ENCODE assay signal across 11 mouse cellular contexts in the genomic region with DNA sequence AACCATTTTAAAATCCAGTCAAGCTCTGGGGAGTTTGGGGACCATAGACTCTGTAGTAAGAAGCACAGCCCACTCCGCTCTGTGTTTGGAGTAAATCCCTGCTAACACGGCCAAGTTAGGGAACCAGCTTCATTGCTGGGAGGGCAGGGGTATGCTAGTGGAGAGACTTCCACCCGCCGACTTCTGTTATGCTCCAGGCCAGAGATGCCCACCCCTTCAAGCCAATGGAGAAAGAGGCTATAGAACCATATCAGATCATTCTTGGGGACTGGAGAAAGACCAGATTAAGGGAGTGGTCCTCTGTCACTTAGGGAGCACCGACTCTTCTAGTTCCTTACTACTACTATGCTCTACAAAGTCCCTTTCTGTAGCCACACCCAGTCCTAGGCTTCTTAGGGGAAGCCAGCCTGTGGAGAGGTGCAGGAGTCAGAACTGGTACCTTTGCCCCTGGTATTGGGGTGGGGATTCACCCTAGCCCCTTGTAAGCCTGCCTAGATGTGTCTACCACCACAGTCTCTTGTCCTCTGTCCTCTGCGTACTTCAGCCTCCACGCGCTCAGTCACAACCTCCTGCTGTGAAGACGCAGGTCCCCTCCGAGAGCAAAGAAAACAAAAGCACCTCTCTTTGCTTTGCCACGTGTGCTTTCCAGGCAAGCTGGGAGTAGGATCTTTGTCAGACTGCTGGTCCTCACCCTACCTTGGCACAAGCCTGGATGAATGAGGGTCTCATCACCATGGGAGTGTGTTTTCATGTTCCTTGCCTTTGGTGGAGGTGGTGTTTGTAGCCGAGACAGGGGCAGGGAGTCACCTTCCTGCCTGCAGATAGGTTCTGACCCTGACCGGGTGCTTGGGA. TPM values are rescaled to one million over a fixed set of nuclear protein-coding genes. Genes with fewer than 3 reads are reported as not detected.
DNase-seq lines count a peak whose midpoint lies in the region; ATAC-seq and TF ChIP-seq lines count a peak whose summit lies in the region.
"Had no signal": no experiment of that assay in that cellular context is flagged by ENCODE, and none has a peak within 500 bp of the region (broad histone marks: within the 10 kb centered on the region; RNA-seq: fewer than 3 reads in every experiment).

No protein-coding gene starts in this region.

- no peaks in the 10 kb centered on the region for H3K9me3 ChIP-seq in heart, postnatal 0 days (replicated peaks; ENCODE audit: control insufficient read depth, low read length)
- H3K9me3 ChIP-seq in midbrain, embryonic 14.5 days (ENCODE audit: control insufficient read depth, low read length), result no peaks in the 10 kb centered on the region
- H3K9me3 ChIP-seq in midbrain, embryonic 15.5 days, result no peaks in the 10 kb centered on the region
- H3K9me3 ChIP-seq in forebrain, embryonic 14.5 days (replicated peaks; ENCODE audit: control insufficient read depth, low read length), result no peaks in the 10 kb centered on the region
- H3K9me3 ChIP-seq in stomach, embryonic 16.5 days (replicated peaks; ENCODE audit: control insufficient read depth, low read length), result no peaks in the 10 kb centered on the region
- H3K9me3 ChIP-seq: liver, embryonic 15.5 days; midbrain, embryonic 12.5 days had no signal

- H3K36me3 ChIP-seq in heart, postnatal 0 days (replicated peaks; ENCODE audit: control insufficient read depth, insufficient read depth, low read length), result no peaks in the 10 kb centered on the region
- H3K36me3 ChIP-seq in midbrain, embryonic 14.5 days (ENCODE audit: control insufficient read depth, insufficient read depth, low read length), result no peaks in the 10 kb centered on the region
- H3K36me3 ChIP-seq in midbrain, embryonic 15.5 days (replicated peaks), result no peaks in the 10 kb centered on the region
- no peaks in the 10 kb centered on the region for H3K36me3 ChIP-seq in forebrain, embryonic 14.5 days (ENCODE audit: control insufficient read depth, insufficient read depth, low read length)
- no peaks in the 10 kb centered on the region for H3K36me3 ChIP-seq in stomach, embryonic 16.5 days (ENCODE audit: control insufficient read depth, insufficient read depth, low read length)
- H3K36me3 ChIP-seq: liver, embryonic 15.5 days; midbrain, embryonic 12.5 days had no signal

- no peak overlapping the region for H3K27ac ChIP-seq in heart, postnatal 0 days (ENCODE audit: low read depth)
- H3K27ac ChIP-seq in midbrain, embryonic 14.5 days (replicated peaks; ENCODE audit: low read depth, low read length), result no peak overlapping the region
- no peak overlapping the region for H3K27ac ChIP-seq in midbrain, embryonic 15.5 days
- no peak overlapping the region for H3K27ac ChIP-seq in forebrain, embryonic 14.5 days (ENCODE audit: low read depth, low read length)
- H3K27ac ChIP-seq in stomach, embryonic 16.5 days (ENCODE audit: low read length), result no peak overlapping the region
- H3K27ac ChIP-seq: liver, embryonic 15.5 days; midbrain, embryonic 12.5 days had no signal

- peak overlapping the region; percentile 75; the same call in 1 of the 2 replicates for H3K4me2 ChIP-seq in heart, postnatal 0 days (ENCODE audit: low read depth, low read length)
- H3K4me2 ChIP-seq in midbrain, embryonic 14.5 days (ENCODE audit: low read length), result no peak overlapping the region
- no peak overlapping the region for H3K4me2 ChIP-seq in midbrain, embryonic 15.5 days
- H3K4me2 ChIP-seq in forebrain, embryonic 14.5 days (ENCODE audit: low read length), result peak overlapping the region; percentile 83
- peak overlapping the region; percentile 88; the same call in 1 of the 2 replicates for H3K4me2 ChIP-seq in stomach, embryonic 16.5 days (ENCODE audit: low read depth, low read length)
- H3K4me2 ChIP-seq: liver, embryonic 15.5 days; midbrain, embryonic 12.5 days had no signal

- no peak overlapping the region for H3K9ac ChIP-seq in heart, postnatal 0 days (replicated peaks; ENCODE audit: low read depth, low read length)
- H3K9ac ChIP-seq in midbrain, embryonic 14.5 days (replicated peaks; ENCODE audit: low read length), result no peak overlapping the region
- no peak overlapping the region for H3K9ac ChIP-seq in midbrain, embryonic 15.5 days
- H3K9ac ChIP-seq in forebrain, embryonic 14.5 days (ENCODE audit: low read length), result peak overlapping the region; percentile 94; the same call in 1 of the 2 replicates
- H3K9ac ChIP-seq in stomach, embryonic 16.5 days (ENCODE audit: low read length), result peak overlapping the region; percentile 47
- H3K9ac ChIP-seq: liver, embryonic 15.5 days; midbrain, embryonic 12.5 days had no signal

- H3K4me1 ChIP-seq in heart, postnatal 0 days (ENCODE audit: control insufficient read depth, insufficient read depth), result no peaks in the 10 kb centered on the region
- H3K4me1 ChIP-seq in midbrain, embryonic 14.5 days (ENCODE audit: control insufficient read depth, insufficient read depth, low read length), result peaks cover 3% of the 10 kb centered on the region
- peaks cover 38% of the 10 kb centered on the region for H3K4me1 ChIP-seq in midbrain, embryonic 15.5 days
- H3K4me1 ChIP-seq in forebrain, embryonic 14.5 days (ENCODE audit: control insufficient read depth, insufficient read depth, low read length), result peaks cover 14% of the 10 kb centered on the region
- H3K4me1 ChIP-seq in stomach, embryonic 16.5 days (ENCODE audit: control insufficient read depth, insufficient read depth, low read length), result peaks cover 5% of the 10 kb centered on the region; the same call in 1 of the 2 replicates

- TF ChIP-seq CTCF in heart, postnatal 0 days (IDR thresholded peaks at IDR 0.05; ENCODE audit: low read depth), result no peak

- no peak for TF ChIP-seq EP300 in heart, postnatal 0 days (IDR thresholded peaks at IDR 0.05; ENCODE audit: low read depth)

- ATAC-seq in heart, postnatal 0 days (ENCODE audit: insufficient read depth, low read depth), result no peak
- ATAC-seq in midbrain, embryonic 14.5 days (ENCODE audit: low FRiP score, low TSS enrichment), result no peak
- no peak for ATAC-seq in midbrain, embryonic 15.5 days (replicated peaks)
- no peak for ATAC-seq in forebrain, embryonic 14.5 days
- no peak for ATAC-seq in stomach, embryonic 16.5 days (ENCODE audit: insufficient read depth, low FRiP score)

- peaks cover 62% of the 10 kb centered on the region for H3K27me3 ChIP-seq in heart, postnatal 0 days (ENCODE audit: control insufficient read depth, insufficient read depth, low read length)
- peaks cover 81% of the 10 kb centered on the region for H3K27me3 ChIP-seq in midbrain, embryonic 14.5 days (ENCODE audit: control insufficient read depth, insufficient read depth, low read length)
- peaks cover 74% of the 10 kb centered on the region for H3K27me3 ChIP-seq in midbrain, embryonic 15.5 days (replicated peaks)
- H3K27me3 ChIP-seq in forebrain, embryonic 14.5 days (replicated peaks; ENCODE audit: control insufficient read depth, insufficient read depth, low read length), result peaks cover 48% of the 10 kb centered on the region
- peaks cover 73% of the 10 kb centered on the region for H3K27me3 ChIP-seq in stomach, embryonic 16.5 days (ENCODE audit: control insufficient read depth, insufficient read depth, low read length)
- H3K27me3 ChIP-seq: CH12.LX had no signal

- H3K4me3 ChIP-seq in heart, postnatal 0 days (ENCODE audit: low read depth, low read length), result no peak overlapping the region
- no peak overlapping the region for H3K4me3 ChIP-seq in midbrain, embryonic 14.5 days (replicated peaks; ENCODE audit: low read depth, low read length)
- H3K4me3 ChIP-seq in midbrain, embryonic 15.5 days, result no peak overlapping the region
- H3K4me3 ChIP-seq in forebrain, embryonic 14.5 days (ENCODE audit: low read depth, low read length), result peak overlapping the region; percentile 66
- no peak overlapping the region for H3K4me3 ChIP-seq in stomach, embryonic 16.5 days (replicated peaks; ENCODE audit: low read length)
- H3K4me3 ChIP-seq: liver, embryonic 15.5 days; midbrain, embryonic 12.5 days had no signal

- no peak for DNase-seq in heart, postnatal 0 days (ENCODE audit: low spot score)
- DNase-seq in heart, adult 9 months (ENCODE audit: low spot score in 2 of 2), result no peak
- peak; percentile 30 for DNase-seq in midbrain, embryonic 14.5 days
- DNase-seq in forebrain, embryonic 14.5 days (ENCODE audit: low spot score), result no peak
- no peak for DNase-seq in natural killer cell, adult 2 months (ENCODE audit: low spot score in 2 of 2)
- no peak for DNase-seq in adrenal gland, postnatal 25 days

- WGBS in heart, postnatal 0 days, result 41% methylated on average over 13 of the region's 13 CpGs
- WGBS in midbrain, embryonic 14.5 days, result 6% methylated on average over 13 of the region's 13 CpGs
- WGBS in midbrain, embryonic 15.5 days, result 14% methylated on average over 13 of the region's 13 CpGs
- WGBS in forebrain, embryonic 14.5 days, result 24% methylated on average over 13 of the region's 13 CpGs
- 16% methylated on average over 13 of the region's 13 CpGs for WGBS in stomach, embryonic 16.5 days

RNA-seq across cellular contexts. Expression of a gene that starts 3.1 kb away (rescaled TPM):
- 9.3 and 9.8 TPM in 2 replicates for total RNA-seq in heart, postnatal 0 days (2014; rRNA removed; ENCODE audit: low replicate concordance)
- polyA plus RNA-seq in heart, postnatal 0 days (2015; fragmentation: Nextera tagmentation; extraction: Ambion mirVana), result 10.7 and 14.7 TPM in 2 replicates
- polyA plus RNA-seq in midbrain, embryonic 14.5 days (2014; fragmentation: Nextera tagmentation; extraction: Ambion mirVana), result 5.2 and 10.1 TPM in 2 replicates
- 11.2 and 11.5 TPM in 2 replicates for polyA plus RNA-seq in midbrain, embryonic 15.5 days (2015; fragmentation: Nextera tagmentation; extraction: Ambion mirVana)
- polyA plus RNA-seq in forebrain, embryonic 14.5 days (2014; fragmentation: Nextera tagmentation; extraction: Ambion mirVana), result 20.6 and 25.0 TPM in 2 replicates
- 23.2 and 23.5 TPM in 2 replicates for polyA plus RNA-seq in stomach, embryonic 16.5 days (2015; fragmentation: Nextera tagmentation; extraction: Ambion mirVana)
- total RNA-seq in adrenal gland, postnatal 25 days (2021), result 3.9 and 6.5 TPM in 2 replicates
- total RNA-seq: CH12.LX had no signal

RNA-seq across cellular contexts. Expression of a gene that starts 27.9 kb away (rescaled TPM):
- not detected in 2 replicates for total RNA-seq in heart, postnatal 0 days (2014; rRNA removed; ENCODE audit: low replicate concordance)
- not detected in 2 replicates for polyA plus RNA-seq in heart, postnatal 0 days (2015; fragmentation: Nextera tagmentation; extraction: Ambion mirVana)
- polyA plus RNA-seq in midbrain, embryonic 14.5 days (2014; fragmentation: Nextera tagmentation; extraction: Ambion mirVana), result not detected in 2 replicates
- not detected in 2 replicates for polyA plus RNA-seq in midbrain, embryonic 15.5 days (2015; fragmentation: Nextera tagmentation; extraction: Ambion mirVana)
- polyA plus RNA-seq in forebrain, embryonic 14.5 days (2014; fragmentation: Nextera tagmentation; extraction: Ambion mirVana), result not detected in 2 replicates
- not detected in 2 replicates for polyA plus RNA-seq in stomach, embryonic 16.5 days (2015; fragmentation: Nextera tagmentation; extraction: Ambion mirVana)
- not detected in 2 replicates for total RNA-seq in adrenal gland, postnatal 25 days (2021)
- total RNA-seq: CH12.LX had no signal
- polyA plus RNA-seq: liver, embryonic 15.5 days; midbrain, embryonic 12.5 days had no signal

Comparison
In these comparisons a context has a peak if more than half of its experiments do, and no peak if none do; other contexts are left out.
1. H3K4me2 ChIP-seq: peak in heart, postnatal 0 days (single experiment), forebrain, embryonic 14.5 days (single experiment) and stomach, embryonic 16.5 days (single experiment); none in midbrain, embryonic 14.5 days (single experiment) and midbrain, embryonic 15.5 days (single experiment).
2. H3K9ac ChIP-seq: peak in forebrain, embryonic 14.5 days (single experiment) and stomach, embryonic 16.5 days (single experiment); none in heart, postnatal 0 days (single experiment), midbrain, embryonic 14.5 days (single experiment) and midbrain, embryonic 15.5 days (single experiment).